Mouse (Mus musculus): ENCODE results near the gene Gprasp1. TPM values are rescaled to one million over a fixed set of nuclear protein-coding genes. Genes with fewer than 3 reads are reported as not detected.
"Not testable (repeated sequence)": the region's sequence is repeated elsewhere in the genome, so short reads cannot be mapped to it uniquely, and the experiment has no call there.

Gene Gprasp1
- total RNA-seq (2021): 90.8 and 104 TPM in 2 replicates
- long read RNA-seq, full-length matches to known transcripts: 1 of 33 reads
- long read RNA-seq, partial matches to known transcripts: 15 of 33 reads
- long read RNA-seq, other reads (novel, unspliced or antisense): 17 of 33 reads

DNA sequence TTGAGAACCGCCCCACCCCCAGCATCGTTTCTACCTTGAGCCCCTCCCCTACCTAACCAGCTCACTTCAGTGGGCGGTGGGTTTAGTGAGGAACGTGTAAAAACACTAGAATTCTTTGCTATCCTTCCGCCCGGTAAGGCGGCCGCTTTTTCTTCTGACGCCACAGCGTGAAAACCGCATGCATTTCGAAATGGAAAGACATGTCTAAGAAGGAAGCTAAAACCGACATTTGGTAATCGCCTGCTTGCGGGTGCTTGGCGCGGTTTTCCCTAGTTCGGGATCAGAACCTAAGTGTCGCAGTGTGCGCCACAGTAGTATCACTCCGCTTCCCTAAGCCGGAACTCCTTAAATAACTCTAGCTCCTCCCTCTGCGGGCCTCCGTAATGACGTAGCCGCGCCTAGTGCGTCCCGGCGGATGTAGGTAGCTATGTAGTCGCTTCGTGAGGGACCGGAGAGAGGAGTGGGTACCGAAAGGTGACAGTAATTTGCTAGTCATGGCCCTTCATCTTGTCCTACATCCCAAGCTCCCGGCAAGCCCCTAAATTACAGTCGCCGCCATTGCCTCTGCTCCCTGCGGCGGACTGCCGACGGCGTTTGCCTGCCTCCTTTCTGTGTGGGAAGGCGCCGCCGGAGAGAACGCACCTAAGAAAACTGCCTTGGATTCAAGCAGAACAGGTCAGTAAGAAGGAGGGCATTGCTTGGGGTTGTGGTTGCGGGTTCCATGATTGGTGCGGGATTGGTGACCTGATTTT is at the start of gene Gprasp1, which contains the start of gene Armcx5:
Gene Gprasp1 (plus strand): TSS at position 430 of the 752 bp plus-strand sequence.
Gene Armcx5 (plus strand): TSS at position 430 of the 752 bp plus-strand sequence.
- DNase-seq: peak; percentile 82

DNA sequence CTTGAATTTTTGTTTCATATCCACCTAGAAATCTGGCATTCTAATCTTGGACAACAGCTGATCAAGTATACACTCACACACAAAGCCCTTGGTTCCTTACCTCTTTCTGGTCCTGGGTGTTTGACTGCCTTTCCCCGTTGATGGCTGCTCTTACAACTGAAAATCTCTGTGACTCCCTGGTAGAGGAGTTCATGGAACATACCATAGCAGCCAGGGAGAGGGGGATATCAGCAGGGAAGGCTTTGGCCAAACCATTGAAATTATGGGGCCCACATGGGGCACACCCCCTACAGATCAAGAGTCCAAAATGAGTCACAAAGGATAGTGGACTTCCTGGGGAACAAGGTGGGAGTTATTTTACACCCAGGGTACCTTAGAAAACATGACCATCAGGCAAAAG is 48.9 kb upstream of the Gprasp1 start, which contains the start of gene Tcp11x2:
Gene Tcp11x2 (minus strand): TSS at position 158 of the 400 bp plus-strand sequence.
- DNase-seq: no peak

- DNase-seq: no peak
Measured at GRCm38 (mm10) chrX:135703111-135703510, 39.4 kb upstream of the Gprasp1 start.

DNA sequence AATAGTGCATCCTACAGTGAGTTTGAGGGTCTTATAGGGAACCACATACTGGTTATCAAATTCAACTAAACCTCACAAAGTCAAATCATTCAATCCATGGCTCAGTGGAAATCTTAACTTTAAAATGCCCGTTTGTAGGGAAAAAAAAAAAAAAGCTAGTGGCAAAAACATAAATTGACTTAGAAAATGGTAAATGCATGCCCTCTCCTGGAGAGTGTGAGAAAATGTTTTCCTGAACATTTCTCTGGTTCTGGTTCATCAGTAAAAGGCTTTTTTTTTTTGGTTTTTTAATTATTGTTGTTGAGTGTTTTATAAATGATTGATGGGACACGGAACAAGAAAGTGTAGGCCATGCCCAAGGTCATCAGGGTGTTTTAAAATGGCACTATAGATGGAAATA is 38.2 kb upstream of the Gprasp1 start:
- no peak for DNase-seq

DNA sequence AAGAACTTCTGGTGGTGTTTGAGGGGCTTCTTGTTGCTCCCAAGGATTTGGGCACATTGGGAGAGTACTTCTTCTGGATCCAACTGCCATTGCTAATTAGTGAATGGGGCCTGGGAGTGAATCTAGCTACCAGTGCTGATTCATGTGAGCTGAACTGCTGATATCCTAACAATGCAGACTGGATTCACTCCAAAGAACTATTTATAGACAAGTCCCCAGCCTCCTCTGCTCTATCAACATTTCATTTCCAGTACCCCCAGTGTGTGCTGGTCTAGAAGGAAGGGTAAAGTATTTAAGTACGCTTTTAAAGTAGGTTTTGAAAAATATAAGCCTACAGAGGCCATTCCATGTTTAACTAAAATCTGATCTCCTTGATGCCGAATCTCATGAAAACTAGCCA is 29.7 kb upstream of the Gprasp1 start:
- no peak for DNase-seq

- DNase-seq: no peak
Measured at GRCm38 (mm10) chrX:135725161-135725560, 17.4 kb upstream of the Gprasp1 start, which contains the start of gene Tmsb15a. Tmsb15a (minus strand) TSS chrX:135725261.

DNA sequence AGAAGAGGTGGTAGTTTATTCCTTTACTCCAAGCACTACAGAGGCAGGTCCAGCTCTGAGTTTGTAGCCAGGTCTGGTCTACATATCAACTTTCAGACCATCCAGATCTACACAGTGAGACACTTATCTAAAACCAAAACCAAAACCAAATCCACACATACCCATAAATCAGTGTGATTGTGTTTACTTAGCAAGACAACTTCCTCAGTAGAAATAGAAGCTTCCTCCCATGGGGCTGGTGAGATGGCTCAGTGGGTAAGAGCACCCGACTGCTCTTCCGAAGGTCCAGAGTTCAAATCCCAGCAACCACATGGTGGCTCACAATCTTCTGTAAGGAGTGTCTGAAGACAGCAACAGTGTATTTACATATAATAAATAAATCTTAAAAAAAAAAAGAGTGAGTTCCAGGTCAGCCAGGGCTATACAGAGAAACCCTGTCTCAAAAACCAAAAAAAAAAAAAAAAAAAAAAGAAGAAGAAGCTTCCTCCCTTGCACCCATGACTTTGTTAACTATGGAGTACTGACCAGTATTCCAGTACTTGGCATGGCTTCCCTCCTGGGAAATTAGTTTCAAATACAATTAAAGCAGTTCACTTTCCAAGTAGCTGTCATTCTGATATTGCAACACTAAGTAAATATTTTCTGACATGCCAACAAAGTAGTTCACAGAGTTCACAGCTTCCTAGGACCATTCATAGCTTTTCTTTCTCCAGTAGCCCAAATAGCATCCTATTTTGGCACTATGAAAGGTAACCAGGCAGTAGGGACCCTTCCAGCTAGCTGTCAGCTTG is 3.6 kb upstream of the Gprasp1 start:
- no peak for DNase-seq

- no peak for DNase-seq
Measured at GRCm38 (mm10) chrX:135743056-135743355, 473 bp downstream of the Gprasp1 start.

DNA sequence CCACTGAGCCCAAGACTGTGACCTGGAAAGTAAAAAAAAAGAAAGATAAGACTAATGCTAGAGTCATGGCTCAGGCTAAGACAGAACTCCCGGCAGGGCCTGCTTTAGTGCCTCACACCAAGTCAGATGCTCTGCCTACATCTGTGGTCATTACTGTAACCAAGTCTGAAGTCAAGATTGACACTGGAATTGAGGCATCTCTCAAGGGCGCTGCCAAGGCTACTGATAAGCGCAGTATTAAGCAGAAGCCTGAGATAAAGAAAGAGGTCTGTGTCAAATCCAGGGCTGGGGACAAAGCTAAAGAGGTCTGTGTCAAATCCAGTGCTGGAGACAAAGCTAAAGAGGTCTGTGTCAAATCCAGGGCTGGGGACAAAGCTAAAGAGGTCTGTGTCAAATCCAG is 2.8 kb downstream of the Gprasp1 start:
- DNase-seq: not testable (repeated sequence)

GRCm38 (mm10) chrX:135752832-135753231 is 10.3 kb downstream of the Gprasp1 start:
- peak; percentile 59 for DNase-seq

- peak; percentile 7 for DNase-seq
Measured at GRCm38 (mm10) chrX:135761707-135762106, 19.2 kb downstream of the Gprasp1 start.

DNA sequence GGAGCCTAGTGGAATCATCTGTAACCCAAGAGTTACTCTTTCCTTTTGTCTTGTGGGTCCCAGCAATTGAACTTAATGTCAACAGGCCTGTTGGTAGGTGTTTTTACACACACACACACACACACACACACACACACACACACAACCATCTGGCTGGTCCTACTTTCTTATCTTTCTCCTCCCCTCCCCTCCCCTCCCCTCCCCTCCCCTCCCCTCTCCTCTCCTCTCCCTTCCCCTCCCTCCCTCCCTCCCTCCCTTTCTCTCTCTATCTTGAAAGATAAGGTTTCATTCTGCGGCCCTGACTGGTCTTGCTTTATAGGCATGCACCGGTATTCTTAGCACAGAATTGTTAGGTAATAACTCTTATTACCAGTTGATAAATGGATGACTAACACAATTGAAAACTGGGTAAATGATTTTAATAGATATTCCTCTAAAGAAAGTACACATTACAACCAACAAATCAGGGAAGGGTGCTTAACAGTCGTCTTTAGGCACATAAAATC is 25.6 kb downstream of the Gprasp1 start:
- DNase-seq: no peak

- no peak for DNase-seq
Measured at GRCm38 (mm10) chrX:135768565-135768964, 26.0 kb downstream of the Gprasp1 start.

GRCm38 (mm10) chrX:135791536-135791935 is 49.0 kb downstream of the Gprasp1 start:
- no peak for DNase-seq

DNA sequence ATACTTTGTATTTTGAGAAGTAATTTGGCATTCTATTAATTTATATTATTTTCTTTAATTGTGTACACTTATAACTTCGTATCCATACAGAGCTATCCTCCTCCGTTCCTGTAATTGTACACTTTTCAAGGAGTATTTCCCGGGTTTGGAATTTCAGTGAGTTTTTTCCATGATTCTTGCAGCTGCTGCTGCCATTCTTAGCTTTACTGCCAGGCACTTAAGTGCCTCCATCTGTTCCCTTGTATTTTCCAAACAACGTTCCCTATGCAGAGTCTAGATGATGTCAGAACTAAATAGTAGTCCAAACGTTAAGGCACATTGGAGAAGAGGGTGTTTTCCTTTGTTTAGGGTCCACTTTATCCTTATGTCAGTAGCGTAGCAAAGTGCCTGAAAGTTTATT is 49.8 kb downstream of the Gprasp1 start:
- DNase-seq: no peak

DNA sequence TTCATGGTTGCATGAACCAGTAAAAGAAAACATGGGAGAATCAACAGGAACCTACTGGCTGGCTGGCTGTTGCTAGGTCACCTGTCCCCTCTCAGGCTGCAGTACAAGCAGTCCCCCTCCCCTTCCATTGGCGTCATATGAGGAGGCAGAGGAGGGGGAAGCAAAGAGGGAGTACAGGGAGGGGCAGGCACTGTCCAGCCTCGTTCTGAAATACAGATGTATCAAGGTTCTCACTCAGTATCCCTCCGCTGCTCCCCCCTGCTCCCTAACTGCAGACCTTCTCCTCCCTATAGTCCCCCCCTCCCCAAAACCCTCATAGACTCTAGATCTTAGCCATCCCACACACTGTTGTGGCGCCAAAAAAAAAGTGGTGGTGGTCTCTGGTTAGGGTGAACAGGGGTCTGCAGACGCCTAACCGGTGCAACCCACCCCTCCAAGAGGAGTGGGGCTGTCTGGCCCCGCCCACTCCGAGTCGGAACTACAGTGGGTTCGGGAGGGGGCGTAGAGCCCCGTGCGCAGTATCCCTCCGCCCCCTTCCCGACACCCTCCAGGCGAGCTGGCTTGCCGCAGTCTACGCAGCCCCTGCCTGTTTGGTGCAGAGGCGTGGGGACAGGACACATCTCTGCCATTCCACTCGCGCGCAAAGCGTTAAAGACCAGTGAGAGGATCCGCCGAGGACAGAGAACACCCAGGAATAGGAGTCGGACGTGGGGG is 53.2 kb downstream of the Gprasp1 start:
- peak; percentile 37 for DNase-seq

- DNase-seq: not testable (repeated sequence)
Measured at GRCm38 (mm10) chrX:135796305-135797211, 54.0 kb downstream of the Gprasp1 start.

GRCm38 (mm10) chrX:135797212-135797644 is 54.7 kb downstream of the Gprasp1 start, which contains the start of gene Bhlhb9:
Bhlhb9 (plus strand) TSS chrX:135797594.
- DNase-seq: peak; percentile 11

- no peak for DNase-seq
Measured at GRCm38 (mm10) chrX:135804149-135804548, 61.6 kb downstream of the Gprasp1 start.

GRCm38 (mm10) chrX:135805780-135806179 is 63.2 kb downstream of the Gprasp1 start:
- DNase-seq: no peak

GRCm38 (mm10) chrX:135835896-135836295 is 93.4 kb downstream of the Gprasp1 start:
- DNase-seq: not testable (repeated sequence)

Data from adrenal gland, postnatal 25 days (tissue).